Mouse (Mus musculus) embryonic facial prominence, embryonic 15.5 days (tissue): ENCODE results near the gene Caln1. TPM values are rescaled to one million over a fixed set of nuclear protein-coding genes. Genes with fewer than 3 reads are reported as not detected.

Experiments
- ATAC-seq: fragments of 200-750 bp; cut with Nextera tagmentation; 2 replicates; pipeline ENCODE4 v1.8.0; 2017; ENCODE audit warnings: low read depth, moderate TSS enrichment; ENCODE audit not compliant: insufficient number of reproducible peaks, low FRiP score, low TSS enrichment
- H3K27ac ChIP-seq: fragments of 300-500 bp; sonication (generic); replicated peaks from 2 replicates; pipeline ENCODE4 v1.5.1; 2015; ENCODE audit warnings: mild to moderate bottlenecking, inconsistent platforms
- H3K27me3 ChIP-seq: fragments of 300-500 bp; sonication (generic); 2 replicates; pipeline ENCODE4 v1.6.1; 2015; ENCODE audit warnings: inconsistent platforms
- H3K36me3 ChIP-seq: fragments of 300-500 bp; sonication (generic); 2 replicates; pipeline ENCODE4 v1.6.1; 2015; ENCODE audit warnings: mild to moderate bottlenecking, inconsistent platforms
- H3K4me1 ChIP-seq: fragments of 300-500 bp; sonication (generic); 2 replicates; pipeline ENCODE4 v1.6.1; 2015; ENCODE audit warnings: inconsistent platforms
- H3K4me2 ChIP-seq: fragments of 300-500 bp; sonication (generic); replicated peaks from 2 replicates; pipeline ENCODE4 v1.6.1; 2015; ENCODE audit warnings: mild to moderate bottlenecking, inconsistent platforms
- H3K4me3 ChIP-seq: fragments of 300-500 bp; sonication (generic); replicated peaks from 2 replicates; pipeline ENCODE4 v1.5.1; 2015; ENCODE audit warnings: mild to moderate bottlenecking, inconsistent platforms
- H3K9ac ChIP-seq: fragments of 300-500 bp; sonication (generic); 2 replicates; pipeline ENCODE4 v1.6.1; 2015; ENCODE audit warnings: inconsistent platforms
- H3K9me3 ChIP-seq: fragments of 300-500 bp; sonication (generic); replicated peaks from 2 replicates; pipeline ENCODE4 v1.6.1; 2016; ENCODE audit warnings: inconsistent platforms
- WGBS: fragments of 180-500 bp; shearing (Covaris S2); methylation state at CpG from one replicate; pipeline ENCODE4 v1.1.7; 2015; 5-methylcytosine and 5-hydroxymethylcytosine counted together
- polyA plus RNA-seq: library from polyadenylated mRNA; unstranded; fragments of >200 nt; fragmentation: Nextera tagmentation; extraction: Ambion mirVana; gene quantifications from 2 replicates; pipeline ENCODE4 v1.2.1, GENCODE M21; 2015

Caln1 gene
- polyA plus RNA-seq, 1 experiment from 2014 or later: 1.5 TPM

DNA sequence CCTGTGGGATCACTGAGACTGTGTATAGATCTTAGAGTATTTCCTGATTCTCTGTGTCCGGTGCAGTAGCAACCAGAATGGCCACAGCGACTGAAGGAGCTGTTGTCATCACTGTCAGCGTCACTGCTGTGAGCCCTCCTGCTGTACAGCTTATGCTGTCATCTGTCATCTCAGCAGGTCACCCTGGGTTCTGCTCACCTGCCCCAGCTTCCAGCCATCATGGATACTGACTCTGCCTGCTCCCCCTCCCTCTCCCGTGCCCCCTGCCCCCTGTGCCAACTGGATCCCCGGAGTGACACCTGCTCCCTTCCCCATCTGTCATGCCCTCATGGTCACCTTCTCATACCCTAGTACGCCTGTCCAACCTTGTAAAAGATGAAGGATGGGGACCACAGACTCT lies 332.5 kb downstream of the Caln1 start:
- Histone ChIP-seq H3K4me2 (no peak overlapping the region), H3K9me3 (no peaks in the 10 kb centered on the region), H3K4me1 (no peaks in the 10 kb centered on the region), H3K27me3 (no peaks in the 10 kb centered on the region), H3K4me3 (no peak overlapping the region), H3K9ac (no peak overlapping the region), H3K27ac (no peak overlapping the region), H3K36me3 (no peaks in the 10 kb centered on the region)
- WGBS: 71% methylated on average over 6 of the region's 6 CpGs
- ATAC-seq: no peak

DNA sequence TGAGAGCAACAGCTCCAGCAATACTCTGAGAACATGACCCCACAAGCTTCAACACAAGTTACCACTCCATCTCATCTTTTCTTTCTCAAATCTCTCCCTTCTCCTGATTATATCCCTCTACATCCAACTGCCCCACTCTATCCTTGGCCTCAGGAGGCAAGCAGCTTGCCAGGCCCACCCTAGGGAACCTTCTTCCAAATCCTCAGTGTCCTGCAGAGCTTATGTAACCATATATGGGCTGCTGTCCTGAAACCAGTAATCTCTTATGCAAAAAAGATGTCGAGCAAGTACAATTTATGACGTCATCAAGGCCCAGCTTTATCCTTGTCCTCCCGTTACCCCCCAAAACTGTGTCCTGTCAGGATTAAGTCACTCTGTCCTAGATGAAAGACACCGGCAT lies 333.1 kb downstream of the Caln1 start:
- Histone ChIP-seq H3K4me2 (no peak overlapping the region), H3K4me1 (no peaks in the 10 kb centered on the region), H3K27me3 (no peaks in the 10 kb centered on the region), H3K4me3 (no peak overlapping the region), H3K36me3 (no peaks in the 10 kb centered on the region), H3K9ac (no peak overlapping the region), H3K27ac (no peak overlapping the region), H3K9me3 (no peaks in the 10 kb centered on the region)
- WGBS: 67% methylated on average over 4 of the region's 4 CpGs
- no peak for ATAC-seq

DNA sequence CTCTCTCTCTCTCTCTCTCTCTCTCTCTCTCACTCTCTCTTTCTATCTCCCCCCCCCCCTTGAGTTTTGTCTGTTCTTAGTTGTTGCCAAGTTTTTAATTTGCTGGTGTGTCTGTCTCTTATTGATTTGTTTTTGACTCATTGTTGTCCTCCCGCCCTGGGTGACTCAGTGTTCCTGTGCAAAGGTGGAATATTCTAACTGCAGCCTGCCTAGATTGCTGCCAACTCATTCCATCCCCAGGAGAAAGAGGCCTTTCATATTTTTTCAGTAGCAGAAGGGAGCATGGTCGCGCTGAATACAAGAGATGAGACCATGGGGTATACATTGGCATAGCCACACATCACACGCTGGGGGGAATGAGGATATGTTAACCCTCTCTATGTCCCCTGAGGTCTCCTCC lies 335.6 kb downstream of the Caln1 start:
- Histone ChIP-seq H3K9me3 (no peaks in the 10 kb centered on the region), H3K4me3 (no peak overlapping the region), H3K27ac (no peak overlapping the region), H3K4me1 (no peaks in the 10 kb centered on the region), H3K27me3 (no peaks in the 10 kb centered on the region), H3K4me2 (no peak overlapping the region), H3K36me3 (no peaks in the 10 kb centered on the region), H3K9ac (no peak overlapping the region)
- no peak for ATAC-seq
- WGBS: 80% methylated on average over 4 of the region's 4 CpGs

- WGBS: 69% methylated on average over 6 of the region's 6 CpGs
- Histone ChIP-seq H3K27ac (no peak overlapping the region), H3K9me3 (no peaks in the 10 kb centered on the region), H3K9ac (no peak overlapping the region), H3K27me3 (no peaks in the 10 kb centered on the region), H3K4me3 (no peak overlapping the region), H3K4me1 (no peaks in the 10 kb centered on the region), H3K36me3 (no peaks in the 10 kb centered on the region), H3K4me2 (no peak overlapping the region)
- ATAC-seq: no peak
Measured at GRCm38 (mm10) chr5:130706202-130706855, 337.1 kb downstream of the Caln1 start.

- no peak overlapping the region for H3K9ac ChIP-seq
- no peak for ATAC-seq
- H3K4me2 ChIP-seq: no peak overlapping the region
- H3K36me3 ChIP-seq: no peaks in the 10 kb centered on the region
- no peak overlapping the region for H3K4me3 ChIP-seq
- H3K9me3 ChIP-seq: no peaks in the 10 kb centered on the region
- H3K27ac ChIP-seq: no peak overlapping the region
- 77% methylated on average over 3 of the region's 3 CpGs for WGBS
- H3K4me1 ChIP-seq: no peaks in the 10 kb centered on the region
- H3K27me3 ChIP-seq: no peaks in the 10 kb centered on the region
Measured at GRCm38 (mm10) chr5:130707755-130708154, 338.5 kb downstream of the Caln1 start.

DNA sequence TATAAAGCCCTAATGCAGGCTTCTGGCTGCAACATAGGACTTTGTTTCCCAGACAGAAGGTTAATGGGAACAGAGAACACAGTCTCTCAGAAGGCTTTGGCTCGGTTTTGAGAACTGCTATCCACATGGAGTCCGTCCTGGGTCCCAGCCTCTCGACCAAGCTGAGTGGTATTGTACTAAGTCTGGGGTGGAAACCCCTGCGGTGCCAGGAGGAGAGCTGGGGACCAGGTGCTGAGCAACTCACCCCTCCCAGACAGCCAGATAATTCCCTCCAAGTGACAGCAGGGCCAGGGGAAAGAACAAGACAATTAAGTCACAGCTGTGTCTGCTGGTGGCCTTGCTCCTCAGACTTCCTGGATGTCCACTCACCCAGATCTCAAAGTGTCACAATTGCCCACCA lies 339.4 kb downstream of the Caln1 start:
- ATAC-seq: no peak
- H3K4me3 ChIP-seq: no peak overlapping the region
- H3K36me3 ChIP-seq: no peaks in the 10 kb centered on the region
- H3K27me3 ChIP-seq: no peaks in the 10 kb centered on the region
- no peaks in the 10 kb centered on the region for H3K4me1 ChIP-seq
- 66% methylated on average over 4 of the region's 4 CpGs for WGBS
- H3K9ac ChIP-seq: no peak overlapping the region
- H3K4me2 ChIP-seq: no peak overlapping the region
- no peak overlapping the region for H3K27ac ChIP-seq
- no peaks in the 10 kb centered on the region for H3K9me3 ChIP-seq

DNA sequence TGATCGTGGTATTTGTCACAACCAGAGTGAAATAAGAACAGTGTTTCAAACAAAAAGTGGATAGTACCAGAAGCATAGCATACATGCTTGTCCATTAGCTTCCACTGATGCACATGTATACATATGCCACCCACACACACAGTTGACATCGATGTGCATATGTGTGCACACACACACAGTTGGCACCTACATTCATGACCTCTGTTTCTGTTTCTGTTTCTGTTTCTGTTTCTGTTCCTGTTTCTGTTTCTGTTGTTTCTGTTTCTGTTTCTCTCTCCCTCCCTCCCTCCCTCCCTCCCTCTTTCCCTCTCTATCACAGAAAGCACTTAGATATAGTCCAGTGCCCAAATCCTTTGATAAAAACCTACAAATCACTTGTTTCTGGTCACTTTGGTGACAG lies 342.4 kb downstream of the Caln1 start:
- no peak for ATAC-seq
- no peak overlapping the region for H3K4me3 ChIP-seq
- H3K9ac ChIP-seq: no peak overlapping the region
- 87% methylated on average over 2 of the region's 2 CpGs for WGBS
- H3K27me3 ChIP-seq: no peaks in the 10 kb centered on the region
- no peaks in the 10 kb centered on the region for H3K9me3 ChIP-seq
- H3K36me3 ChIP-seq: no peaks in the 10 kb centered on the region
- H3K4me1 ChIP-seq: no peaks in the 10 kb centered on the region
- no peak overlapping the region for H3K27ac ChIP-seq
- H3K4me2 ChIP-seq: no peak overlapping the region

GRCm38 (mm10) chr5:130712281-130712680 lies 343.0 kb downstream of the Caln1 start:
- no peaks in the 10 kb centered on the region for H3K36me3 ChIP-seq
- WGBS: 78% methylated on average over 1 of the region's 1 CpGs
- no peak for ATAC-seq
- H3K9ac ChIP-seq: no peak overlapping the region
- no peak overlapping the region for H3K27ac ChIP-seq
- no peaks in the 10 kb centered on the region for H3K9me3 ChIP-seq
- no peaks in the 10 kb centered on the region for H3K27me3 ChIP-seq
- H3K4me2 ChIP-seq: no peak overlapping the region
- no peak overlapping the region for H3K4me3 ChIP-seq
- H3K4me1 ChIP-seq: no peaks in the 10 kb centered on the region

- Histone ChIP-seq H3K9me3 (no peaks in the 10 kb centered on the region), H3K36me3 (no peaks in the 10 kb centered on the region), H3K9ac (no peak overlapping the region), H3K27me3 (no peaks in the 10 kb centered on the region), H3K4me1 (no peaks in the 10 kb centered on the region), H3K4me3 (no peak overlapping the region), H3K27ac (no peak overlapping the region), H3K4me2 (no peak overlapping the region)
- ATAC-seq: no peak
- WGBS: 75% methylated on average over 4 of the region's 4 CpGs
Measured at GRCm38 (mm10) chr5:130715181-130715580, 345.9 kb downstream of the Caln1 start.

DNA sequence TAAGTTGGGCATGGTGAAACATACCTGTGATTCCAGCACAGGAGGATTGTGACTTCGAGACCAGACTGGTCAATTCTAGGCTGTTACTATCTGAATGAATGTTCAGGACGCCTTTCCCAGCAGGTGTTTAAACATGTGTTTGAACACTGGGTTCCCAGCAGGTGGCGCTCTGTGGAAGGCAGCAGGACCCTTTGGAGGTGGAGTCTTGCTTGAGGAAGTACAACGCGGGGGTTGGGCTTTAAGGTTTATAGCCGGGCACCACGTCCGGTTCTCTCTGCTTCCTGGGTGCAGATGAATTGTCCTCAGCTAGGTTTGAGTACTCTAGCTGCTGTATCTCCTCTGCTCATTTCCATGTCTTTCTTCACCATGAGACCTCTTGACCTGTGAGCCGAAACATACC lies 349.1 kb downstream of the Caln1 start:
- no peaks in the 10 kb centered on the region for H3K4me1 ChIP-seq

DNA sequence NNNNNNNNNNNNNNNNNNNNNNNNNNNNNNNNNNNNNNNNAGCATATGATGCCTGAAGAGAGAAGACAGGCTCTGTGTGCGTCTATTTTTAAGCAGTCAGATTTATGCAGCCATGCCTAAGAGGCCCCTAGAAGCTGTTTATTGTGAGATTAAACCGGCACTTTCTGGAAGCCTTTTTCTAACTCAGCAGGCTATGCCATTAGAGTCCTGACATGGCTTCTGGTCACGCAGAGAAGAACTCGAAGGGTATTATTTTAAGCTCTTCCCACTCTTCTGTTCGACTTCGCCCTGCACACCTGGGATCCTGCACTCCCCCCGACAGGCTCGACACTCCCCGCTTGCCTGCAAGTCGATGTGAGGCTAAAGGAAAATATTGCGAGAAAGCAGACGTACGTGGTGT lies 372.9 kb downstream of the Caln1 start:
- H3K9me3 ChIP-seq: no peaks in the 10 kb centered on the region
- ATAC-seq: no peak

More for the DNA sequence above, 349.1 kb downstream of the Caln1 start:
- H3K9me3 ChIP-seq: no peaks in the 10 kb centered on the region
- no peak for ATAC-seq
- H3K27me3 ChIP-seq: no peaks in the 10 kb centered on the region
- no peak overlapping the region for H3K4me3 ChIP-seq
- H3K4me2 ChIP-seq: no peak overlapping the region
- no peaks in the 10 kb centered on the region for H3K36me3 ChIP-seq
- H3K9ac ChIP-seq: no peak overlapping the region
- 60% methylated on average over 9 of the region's 9 CpGs for WGBS
- no peak overlapping the region for H3K27ac ChIP-seq

DNA sequence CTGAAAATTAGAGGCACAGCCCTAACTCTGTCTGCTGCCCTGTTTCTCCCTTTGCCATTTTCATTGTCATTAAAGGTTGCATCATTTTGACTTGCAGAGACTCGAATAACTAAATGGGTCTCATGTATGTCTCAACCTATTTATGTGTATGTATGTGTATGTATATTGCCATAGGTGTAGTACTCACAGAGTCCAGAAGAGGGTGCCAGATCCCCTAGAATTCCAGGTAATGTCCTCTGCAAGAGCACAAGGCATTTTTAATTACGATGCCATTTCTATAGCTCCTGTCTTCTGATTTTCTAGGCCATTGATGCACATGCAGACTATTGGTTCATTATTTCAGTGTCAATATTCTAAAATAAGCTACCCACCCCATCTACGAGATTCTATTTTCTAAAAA lies 388.3 kb downstream of the Caln1 start:
- no peak overlapping the region for H3K4me2 ChIP-seq
- H3K27me3 ChIP-seq: no peaks in the 10 kb centered on the region
- no peak overlapping the region for H3K9ac ChIP-seq
- ATAC-seq: no peak
- H3K36me3 ChIP-seq: no peaks in the 10 kb centered on the region
- 92% methylated on average over 3 of the region's 3 CpGs for WGBS
- no peaks in the 10 kb centered on the region for H3K4me1 ChIP-seq
- no peak overlapping the region for H3K4me3 ChIP-seq
- no peaks in the 10 kb centered on the region for H3K9me3 ChIP-seq
- no peak overlapping the region for H3K27ac ChIP-seq

More for the DNA sequence above, 372.9 kb downstream of the Caln1 start:
- Histone ChIP-seq H3K27me3 (no peaks in the 10 kb centered on the region), H3K27ac (no peak overlapping the region), H3K4me2 (no peak overlapping the region), H3K4me3 (no peak overlapping the region), H3K36me3 (no peaks in the 10 kb centered on the region), H3K4me1 (no peaks in the 10 kb centered on the region), H3K9ac (no peak overlapping the region)
- WGBS: 83% methylated on average over 13 of the region's 13 CpGs
